Comparison of ENCODE assay signal across 21 mouse cellular contexts in the genomic region with DNA sequence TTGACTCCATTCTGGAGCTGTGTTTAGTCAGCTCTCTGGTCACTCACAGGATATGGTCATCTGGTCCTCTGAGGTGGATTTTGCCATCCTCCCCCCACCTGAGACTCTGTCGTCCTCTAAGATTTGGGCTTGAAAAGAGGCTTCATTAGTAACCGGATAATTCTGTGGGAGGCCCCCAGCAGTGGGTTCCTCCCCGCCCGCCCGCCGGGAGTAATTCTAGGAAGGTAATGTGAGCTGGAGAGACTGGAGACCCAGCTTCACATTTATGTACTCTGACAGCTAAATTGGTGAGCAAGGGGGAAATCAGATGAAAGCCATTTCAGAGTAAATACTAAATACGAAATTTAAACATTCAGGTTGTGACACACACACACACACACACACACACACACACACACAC. TPM values are rescaled to one million over a fixed set of nuclear protein-coding genes. Genes with fewer than 3 reads are reported as not detected.
DNase-seq lines count a peak whose midpoint lies in the region; ATAC-seq and TF ChIP-seq lines count a peak whose summit lies in the region.
"Had no signal": no experiment of that assay in that cellular context is flagged by ENCODE, and none has a peak within 500 bp of the region (broad histone marks: within the 10 kb centered on the region; RNA-seq: fewer than 3 reads in every experiment).

No protein-coding gene starts in this region.

- no peak for TF ChIP-seq CTCF in kidney, postnatal 0 days (IDR thresholded peaks at IDR 0.05; ENCODE audit: low read depth)
- TF ChIP-seq CTCF in kidney, adult 2 months (conservative IDR thresholded peaks at IDR 0.05; ENCODE audit: insufficient read depth, insufficient read length, low read depth, low read length): no peak

- whole genome bisulfite sequencing in kidney, postnatal 0 days: 6% methylated on average over 7 of the region's 7 CpGs
- WGBS in kidney, adult 2 months: 15% methylated on average over 7 of the region's 7 CpGs
- WGBS in embryonic facial prominence, embryonic 11.5 days: 1% methylated on average over 7 of the region's 7 CpGs
- under 1% methylated on average over 7 of the region's 7 CpGs for WGBS in embryonic facial prominence, embryonic 13.5 days
- WGBS in hindbrain, embryonic 11.5 days: 10% methylated on average over 7 of the region's 7 CpGs
- WGBS in forebrain, embryonic 13.5 days: 5% methylated on average over 7 of the region's 7 CpGs

- no peak for TF ChIP-seq POLR2A in kidney, adult 2 months (IDR thresholded peaks at IDR 0.05; ENCODE audit: low read depth, low read length)

- DNase-seq in kidney, postnatal 0 days (ENCODE audit: low spot score): peak; percentile 52
- DNase-seq in kidney, adult 2 months: no peak
- peak; percentile 70 for DNase-seq in embryonic facial prominence, embryonic 11.5 days (ENCODE audit: low spot score)
- DNase-seq in hindbrain, embryonic 11.5 days (ENCODE audit: low spot score): no peak
- DNase-seq: adrenal gland, adult 2 months; adrenal gland, postnatal 10 days; adrenal gland, postnatal 25 days; cerebellum, adult 11 months; cerebellum, adult 18-20 months; cerebellum, adult 8-10 months; cerebellum, adult 9-11 months; cerebellum, postnatal 14 days; cerebellum, postnatal 36 days; forebrain, postnatal 0 days had no signal

- H3K4me2 ChIP-seq in kidney, postnatal 0 days (ENCODE audit: low read length): no peak overlapping the region
- H3K4me2 ChIP-seq in embryonic facial prominence, embryonic 11.5 days (ENCODE audit: low read depth, low read length): no peak overlapping the region
- peak overlapping the region; percentile 24; the same call in 1 of the 2 replicates for H3K4me2 ChIP-seq in embryonic facial prominence, embryonic 13.5 days
- no peak overlapping the region for H3K4me2 ChIP-seq in hindbrain, embryonic 11.5 days (replicated peaks; ENCODE audit: low read depth, low read length)
- H3K4me2 ChIP-seq in forebrain, embryonic 13.5 days: no peak overlapping the region
- H3K4me2 ChIP-seq: embryonic facial prominence, embryonic 15.5 days; forebrain, embryonic 12.5 days; forebrain, embryonic 15.5 days had no signal

- H3K9ac ChIP-seq in kidney, postnatal 0 days (ENCODE audit: low read depth, low read length): no peak overlapping the region
- no peak overlapping the region for H3K9ac ChIP-seq in embryonic facial prominence, embryonic 11.5 days (replicated peaks; ENCODE audit: low read length)
- no peak overlapping the region for H3K9ac ChIP-seq in embryonic facial prominence, embryonic 13.5 days
- no peak overlapping the region for H3K9ac ChIP-seq in hindbrain, embryonic 11.5 days (ENCODE audit: low read depth, low read length)
- no peak overlapping the region for H3K9ac ChIP-seq in forebrain, embryonic 13.5 days
- H3K9ac ChIP-seq: embryonic facial prominence, embryonic 15.5 days; forebrain, embryonic 12.5 days; forebrain, embryonic 15.5 days; forebrain, postnatal 0 days had no signal

- H3K36me3 ChIP-seq in kidney, postnatal 0 days (ENCODE audit: insufficient read depth, low read length): no peaks in the 10 kb centered on the region
- no peaks in the 10 kb centered on the region for H3K36me3 ChIP-seq in kidney, adult 2 months (ENCODE audit: control insufficient read depth, insufficient read depth, low read length)
- no peaks in the 10 kb centered on the region for H3K36me3 ChIP-seq in embryonic facial prominence, embryonic 11.5 days (replicated peaks; ENCODE audit: control insufficient read depth, insufficient read depth, low read depth, low read length)
- H3K36me3 ChIP-seq in embryonic facial prominence, embryonic 13.5 days: no peaks in the 10 kb centered on the region
- H3K36me3 ChIP-seq in hindbrain, embryonic 11.5 days (ENCODE audit: control insufficient read depth, insufficient read depth, low read length): no peaks in the 10 kb centered on the region
- H3K36me3 ChIP-seq in forebrain, embryonic 13.5 days (ENCODE audit: poor library complexity, severe bottlenecking): no peaks in the 10 kb centered on the region
- H3K36me3 ChIP-seq: embryonic facial prominence, embryonic 15.5 days; forebrain, embryonic 10.5 days; forebrain, embryonic 12.5 days; forebrain, embryonic 15.5 days had no signal

- H3K27ac ChIP-seq in kidney, postnatal 0 days: no peak overlapping the region
- no peak overlapping the region for H3K27ac ChIP-seq in kidney, adult 2 months (ENCODE audit: insufficient read depth, low read depth, low read length)
- H3K27ac ChIP-seq in embryonic facial prominence, embryonic 11.5 days (replicated peaks; ENCODE audit: low read depth, low read length): no peak overlapping the region
- H3K27ac ChIP-seq in embryonic facial prominence, embryonic 13.5 days: no peak overlapping the region
- H3K27ac ChIP-seq in hindbrain, embryonic 11.5 days (ENCODE audit: low read depth, low read length): no peak overlapping the region
- no peak overlapping the region for H3K27ac ChIP-seq in forebrain, embryonic 13.5 days
- H3K27ac ChIP-seq: embryonic facial prominence, embryonic 15.5 days; forebrain, embryonic 10.5 days; forebrain, embryonic 12.5 days; forebrain, embryonic 15.5 days had no signal

- no peak for ATAC-seq in kidney, postnatal 0 days (replicated peaks; ENCODE audit: low FRiP score, low read depth)
- ATAC-seq in embryonic facial prominence, embryonic 11.5 days (replicated peaks; ENCODE audit: insufficient number of reproducible peaks, low FRiP score, low TSS enrichment, low read depth): no peak
- ATAC-seq in embryonic facial prominence, embryonic 13.5 days (ENCODE audit: insufficient number of reproducible peaks, insufficient read depth, low FRiP score, low TSS enrichment, low read depth): no peak
- ATAC-seq in hindbrain, embryonic 11.5 days (ENCODE audit: low FRiP score): no peak
- no peak for ATAC-seq in forebrain, embryonic 13.5 days
- ATAC-seq: forebrain, embryonic 15.5 days; forebrain, postnatal 0 days had no signal

- H3K9me3 ChIP-seq in kidney, postnatal 0 days (replicated peaks; ENCODE audit: low read length): no peaks in the 10 kb centered on the region
- H3K9me3 ChIP-seq in embryonic facial prominence, embryonic 11.5 days (replicated peaks; ENCODE audit: control insufficient read depth, low read length): no peaks in the 10 kb centered on the region
- H3K9me3 ChIP-seq in embryonic facial prominence, embryonic 13.5 days: no peaks in the 10 kb centered on the region
- H3K9me3 ChIP-seq in hindbrain, embryonic 11.5 days (ENCODE audit: control insufficient read depth, low read length): no peaks in the 10 kb centered on the region
- no peaks in the 10 kb centered on the region for H3K9me3 ChIP-seq in forebrain, embryonic 13.5 days (replicated peaks)
- H3K9me3 ChIP-seq: embryonic facial prominence, embryonic 15.5 days; forebrain, embryonic 10.5 days; forebrain, embryonic 12.5 days; forebrain, embryonic 15.5 days had no signal

- no peak overlapping the region for H3K4me3 ChIP-seq in kidney, postnatal 0 days (replicated peaks; ENCODE audit: low read depth, low read length)
- no peak overlapping the region for H3K4me3 ChIP-seq in kidney, adult 2 months (ENCODE audit: insufficient read depth, low read depth, low read length)
- no peak overlapping the region for H3K4me3 ChIP-seq in embryonic facial prominence, embryonic 11.5 days (ENCODE audit: low read depth, low read length)
- H3K4me3 ChIP-seq in embryonic facial prominence, embryonic 13.5 days: 0 out of 2 replicates have a peak overlapping the region, but pooled peaks have one; percentile 1
- no peak overlapping the region for H3K4me3 ChIP-seq in hindbrain, embryonic 11.5 days (ENCODE audit: low read depth, low read length)
- H3K4me3 ChIP-seq in forebrain, embryonic 13.5 days: no peak overlapping the region
- H3K4me3 ChIP-seq: embryonic facial prominence, embryonic 15.5 days; erythroblast, embryonic 14.5 days; forebrain, embryonic 10.5 days; forebrain, embryonic 12.5 days; forebrain, embryonic 15.5 days had no signal

- peaks cover 42% of the 10 kb centered on the region for H3K27me3 ChIP-seq in kidney, postnatal 0 days (ENCODE audit: insufficient read depth, low read length)
- peaks cover 5% of the 10 kb centered on the region for H3K27me3 ChIP-seq in kidney, adult 2 months (replicated peaks; ENCODE audit: control insufficient read depth, insufficient read depth, low read length)
- H3K27me3 ChIP-seq in embryonic facial prominence, embryonic 11.5 days (ENCODE audit: control insufficient read depth, insufficient read depth, low read length): peaks cover 37% of the 10 kb centered on the region
- H3K27me3 ChIP-seq in embryonic facial prominence, embryonic 13.5 days: peaks cover 66% of the 10 kb centered on the region
- peaks cover 59% of the 10 kb centered on the region for H3K27me3 ChIP-seq in hindbrain, embryonic 11.5 days (ENCODE audit: control insufficient read depth, insufficient read depth, low read length)
- H3K27me3 ChIP-seq in forebrain, embryonic 13.5 days: peaks cover 84% of the 10 kb centered on the region

- H3K4me1 ChIP-seq in kidney, postnatal 0 days (replicated peaks; ENCODE audit: insufficient read depth, low read length): peaks cover 9% of the 10 kb centered on the region; the same call in 1 of the 2 replicates
- no peaks in the 10 kb centered on the region for H3K4me1 ChIP-seq in kidney, adult 2 months (ENCODE audit: control insufficient read depth, insufficient read depth, low read length)
- H3K4me1 ChIP-seq in embryonic facial prominence, embryonic 11.5 days (ENCODE audit: control insufficient read depth, insufficient read depth, low read length): peaks cover 6% of the 10 kb centered on the region; the same call in 1 of the 2 replicates
- peaks cover 35% of the 10 kb centered on the region for H3K4me1 ChIP-seq in embryonic facial prominence, embryonic 13.5 days
- peaks cover 9% of the 10 kb centered on the region for H3K4me1 ChIP-seq in hindbrain, embryonic 11.5 days (replicated peaks; ENCODE audit: control insufficient read depth, insufficient read depth, low read length)
- H3K4me1 ChIP-seq in forebrain, embryonic 13.5 days: peaks cover 19% of the 10 kb centered on the region

RNA-seq across cellular contexts. Expression of a gene that starts 3.4 kb away (rescaled TPM):
- polyA plus RNA-seq in kidney, postnatal 0 days (2015; fragmentation: Nextera tagmentation; extraction: Ambion mirVana): 1.5 and 1.7 TPM in 2 replicates
- polyA plus RNA-seq in kidney, adult 2 months (2012; rRNA removed): 1.4 and 1.7 TPM in 2 replicates
- polyA plus RNA-seq in embryonic facial prominence, embryonic 11.5 days (2014; fragmentation: Nextera tagmentation; extraction: Ambion mirVana): 10.9 and 11.6 TPM in 2 replicates
- polyA plus RNA-seq in embryonic facial prominence, embryonic 13.5 days (2015; fragmentation: Nextera tagmentation; extraction: Ambion mirVana): 13.7 and 13.8 TPM in 2 replicates
- 0.93 and 1.3 TPM in 2 replicates for polyA plus RNA-seq in hindbrain, embryonic 11.5 days (2014; fragmentation: Nextera tagmentation; extraction: Ambion mirVana)
- 25.9 and 33.7 TPM in 2 replicates for polyA plus RNA-seq in forebrain, embryonic 13.5 days (2015; fragmentation: Nextera tagmentation; extraction: Ambion mirVana)
- polyA plus RNA-seq: erythroblast, embryonic 14.5 days had no signal

RNA-seq across cellular contexts. Expression of a gene that starts 27.6 kb away (rescaled TPM):
- 25.4 and 28.6 TPM in 2 replicates for polyA plus RNA-seq in kidney, postnatal 0 days (2015; fragmentation: Nextera tagmentation; extraction: Ambion mirVana)
- 54.0 and 65.1 TPM in 2 replicates for polyA plus RNA-seq in kidney, adult 2 months (2012; rRNA removed)
- 33.8 and 39.3 TPM in 2 replicates for polyA plus RNA-seq in embryonic facial prominence, embryonic 11.5 days (2014; fragmentation: Nextera tagmentation; extraction: Ambion mirVana)
- 27.6 and 34.7 TPM in 2 replicates for polyA plus RNA-seq in embryonic facial prominence, embryonic 13.5 days (2015; fragmentation: Nextera tagmentation; extraction: Ambion mirVana)
- polyA plus RNA-seq in hindbrain, embryonic 11.5 days (2014; fragmentation: Nextera tagmentation; extraction: Ambion mirVana): 29.7 and 35.9 TPM in 2 replicates
- polyA plus RNA-seq in forebrain, embryonic 13.5 days (2015; fragmentation: Nextera tagmentation; extraction: Ambion mirVana): 25.7 and 27.2 TPM in 2 replicates

RNA-seq across cellular contexts. Expression of a gene that starts 28.0 kb away (rescaled TPM):
- 59.8 and 62.5 TPM in 2 replicates for polyA plus RNA-seq in kidney, postnatal 0 days (2015; fragmentation: Nextera tagmentation; extraction: Ambion mirVana)
- 10.9 and 15.2 TPM in 2 replicates for polyA plus RNA-seq in kidney, adult 2 months (2012; rRNA removed)
- polyA plus RNA-seq in embryonic facial prominence, embryonic 11.5 days (2014; fragmentation: Nextera tagmentation; extraction: Ambion mirVana): 109 and 114 TPM in 2 replicates
- polyA plus RNA-seq in embryonic facial prominence, embryonic 13.5 days (2015; fragmentation: Nextera tagmentation; extraction: Ambion mirVana): 82.8 and 85.6 TPM in 2 replicates
- polyA plus RNA-seq in hindbrain, embryonic 11.5 days (2014; fragmentation: Nextera tagmentation; extraction: Ambion mirVana): 121 and 131 TPM in 2 replicates
- polyA plus RNA-seq in forebrain, embryonic 13.5 days (2015; fragmentation: Nextera tagmentation; extraction: Ambion mirVana): 140 and 143 TPM in 2 replicates

RNA-seq across cellular contexts. Expression of a gene that starts 59.4 kb away (rescaled TPM):
- polyA plus RNA-seq in kidney, postnatal 0 days (2015; fragmentation: Nextera tagmentation; extraction: Ambion mirVana): 0.27 and 0.62 TPM in 2 replicates
- polyA plus RNA-seq in kidney, adult 2 months (2012; rRNA removed): 0.61 and 1.7 TPM in 2 replicates
- not detected in 2 replicates for polyA plus RNA-seq in embryonic facial prominence, embryonic 11.5 days (2014; fragmentation: Nextera tagmentation; extraction: Ambion mirVana)
- polyA plus RNA-seq in embryonic facial prominence, embryonic 13.5 days (2015; fragmentation: Nextera tagmentation; extraction: Ambion mirVana): 0.78 TPM in 1 of 2 replicates, not detected in the other
- polyA plus RNA-seq in hindbrain, embryonic 11.5 days (2014; fragmentation: Nextera tagmentation; extraction: Ambion mirVana): 3.6 and 4.0 TPM in 2 replicates
- 2.0 and 4.1 TPM in 2 replicates for polyA plus RNA-seq in forebrain, embryonic 13.5 days (2015; fragmentation: Nextera tagmentation; extraction: Ambion mirVana)
- polyA plus RNA-seq: adrenal gland, adult 2 months; erythroblast, embryonic 14.5 days had no signal

RNA-seq across cellular contexts. Expression of a gene that starts 59.4 kb away (rescaled TPM):
- polyA plus RNA-seq in kidney, postnatal 0 days (2015; fragmentation: Nextera tagmentation; extraction: Ambion mirVana): 383 TPM in 2 replicates
- 203 and 261 TPM in 2 replicates for polyA plus RNA-seq in kidney, adult 2 months (2012; rRNA removed)
- polyA plus RNA-seq in embryonic facial prominence, embryonic 11.5 days (2014; fragmentation: Nextera tagmentation; extraction: Ambion mirVana): 200 and 206 TPM in 2 replicates
- 207 and 220 TPM in 2 replicates for polyA plus RNA-seq in embryonic facial prominence, embryonic 13.5 days (2015; fragmentation: Nextera tagmentation; extraction: Ambion mirVana)
- 196 and 198 TPM in 2 replicates for polyA plus RNA-seq in hindbrain, embryonic 11.5 days (2014; fragmentation: Nextera tagmentation; extraction: Ambion mirVana)
- 222 and 237 TPM in 2 replicates for polyA plus RNA-seq in forebrain, embryonic 13.5 days (2015; fragmentation: Nextera tagmentation; extraction: Ambion mirVana)

Comparison
In these comparisons a context has a peak if more than half of its experiments do, and no peak if none do; other contexts are left out.
1. DNase-seq: peak in kidney, postnatal 0 days (single experiment) and embryonic facial prominence, embryonic 11.5 days (single experiment); none in kidney, adult 2 months (single experiment) and hindbrain, embryonic 11.5 days (single experiment).